Mouse (Mus musculus): ENCODE results near the gene Spata16. TPM values are rescaled to one million over a fixed set of nuclear protein-coding genes. Genes with fewer than 3 reads are reported as not detected.
A peak's percentile ranks its signal among the peaks of the same experiment; 100 is the strongest.

Gene Spata16
- polyA plus RNA-seq, 1 experiment from 2014 or later = not detected

- no peak overlapping the region for H3K9ac ChIP-seq (replicated peaks)
- no peaks in the 10 kb centered on the region for H3K36me3 ChIP-seq
- H3K4me2 ChIP-seq = no peak overlapping the region
- no peak for ATAC-seq (ENCODE audit: low FRiP score)
- H3K27me3 ChIP-seq (replicated peaks) = no peaks in the 10 kb centered on the region
- WGBS = 77% methylated on average over 2 of the region's 2 CpGs
- no peak overlapping the region for H3K4me3 ChIP-seq (replicated peaks)
- no peaks in the 10 kb centered on the region for H3K4me1 ChIP-seq
- no peak overlapping the region for H3K27ac ChIP-seq (replicated peaks)
- no peaks in the 10 kb centered on the region for H3K9me3 ChIP-seq (replicated peaks)
Measured at GRCm38 (mm10) chr3:26750492-26750891, 113.1 kb downstream of the Spata16 start.

- ATAC-seq (ENCODE audit: low FRiP score) = no peak
- WGBS = 94% methylated on average over 6 of the region's 6 CpGs
- H3K4me2 ChIP-seq = no peak overlapping the region
- H3K27me3 ChIP-seq (replicated peaks) = no peaks in the 10 kb centered on the region
- no peak overlapping the region for H3K9ac ChIP-seq (replicated peaks)
- H3K27ac ChIP-seq (replicated peaks) = no peak overlapping the region
- H3K4me3 ChIP-seq (replicated peaks) = no peak overlapping the region
- H3K4me1 ChIP-seq = no peaks in the 10 kb centered on the region
- no peaks in the 10 kb centered on the region for H3K36me3 ChIP-seq
- H3K9me3 ChIP-seq (replicated peaks) = no peaks in the 10 kb centered on the region
Measured at GRCm38 (mm10) chr3:26752441-26752840, 115.0 kb downstream of the Spata16 start.

- Histone ChIP-seq H3K4me1 (0 out of 2 replicates have a peak, but pooled peaks cover 4% of the 10 kb centered on the region), H3K4me3 (replicated peaks) (no peak overlapping the region), H3K27me3 (replicated peaks) (no peaks in the 10 kb centered on the region), H3K9ac (replicated peaks) (no peak overlapping the region), H3K36me3 (no peaks in the 10 kb centered on the region), H3K9me3 (replicated peaks) (no peaks in the 10 kb centered on the region), H3K4me2 (no peak overlapping the region), H3K27ac (replicated peaks) (no peak overlapping the region)
- 85% methylated on average over 12 of the region's 12 CpGs for WGBS
- no peak for ATAC-seq (ENCODE audit: low FRiP score)
Measured at GRCm38 (mm10) chr3:26793334-26794101, 156.1 kb downstream of the Spata16 start.

GRCm38 (mm10) chr3:26795851-26796538, 158.6 kb downstream of the Spata16 start:
- ATAC-seq (ENCODE audit: low FRiP score) = no peak
- Histone ChIP-seq H3K9ac (replicated peaks) (no peak overlapping the region), H3K4me3 (replicated peaks) (no peak overlapping the region), H3K27ac (replicated peaks) (no peak overlapping the region), H3K4me1 (0 out of 2 replicates have a peak, but pooled peaks cover 4% of the 10 kb centered on the region), H3K27me3 (replicated peaks) (no peaks in the 10 kb centered on the region), H3K9me3 (replicated peaks) (no peaks in the 10 kb centered on the region), H3K36me3 (no peaks in the 10 kb centered on the region), H3K4me2 (no peak overlapping the region)
- 58% methylated on average over 7 of the region's 7 CpGs for WGBS

- Histone ChIP-seq H3K36me3 (no peaks in the 10 kb centered on the region), H3K9me3 (replicated peaks) (no peaks in the 10 kb centered on the region), H3K4me1 (0 out of 2 replicates have a peak, but pooled peaks cover 4% of the 10 kb centered on the region), H3K4me2 (no peak overlapping the region), H3K4me3 (replicated peaks) (no peak overlapping the region), H3K9ac (replicated peaks) (no peak overlapping the region), H3K27me3 (replicated peaks) (no peaks in the 10 kb centered on the region), H3K27ac (replicated peaks) (no peak overlapping the region)
- WGBS = 70% methylated on average over 1 of the region's 1 CpGs
- no peak for ATAC-seq (ENCODE audit: low FRiP score)
Measured at GRCm38 (mm10) chr3:26796954-26797353, 159.5 kb downstream of the Spata16 start.

GRCm38 (mm10) chr3:26814307-26814706, 176.9 kb downstream of the Spata16 start:
- H3K27me3 ChIP-seq (replicated peaks) = no peaks in the 10 kb centered on the region
- ATAC-seq (ENCODE audit: low FRiP score) = no peak
- H3K4me2 ChIP-seq = no peak overlapping the region
- 86% methylated on average over 8 of the region's 8 CpGs for WGBS
- no peaks in the 10 kb centered on the region for H3K36me3 ChIP-seq
- no peaks in the 10 kb centered on the region for H3K4me1 ChIP-seq
- H3K9me3 ChIP-seq (replicated peaks) = no peaks in the 10 kb centered on the region
- H3K27ac ChIP-seq (replicated peaks) = no peak overlapping the region
- no peak overlapping the region for H3K4me3 ChIP-seq (replicated peaks)
- H3K9ac ChIP-seq (replicated peaks) = no peak overlapping the region

DNA sequence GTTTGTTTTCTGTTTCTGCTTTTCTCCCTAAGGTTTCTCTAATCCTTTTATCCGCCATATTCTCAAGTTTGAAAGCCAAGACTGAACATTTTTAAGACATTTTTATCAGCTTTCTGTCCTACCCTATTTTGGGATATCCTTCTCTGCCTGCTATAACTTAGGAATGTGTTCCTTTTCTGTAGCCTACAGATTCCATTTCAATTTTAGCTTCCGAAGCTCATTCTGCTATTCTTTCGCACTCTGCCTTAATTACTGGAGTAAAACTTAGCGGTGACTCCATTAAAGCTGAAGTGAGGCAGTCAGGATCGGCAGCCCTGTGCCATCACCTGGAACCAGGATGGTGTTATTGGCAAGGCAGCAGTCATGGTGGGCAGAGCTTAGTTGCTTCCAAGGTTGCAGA, 178.3 kb downstream of the Spata16 start:
- Histone ChIP-seq H3K27ac (replicated peaks) (no peak overlapping the region), H3K36me3 (no peaks in the 10 kb centered on the region), H3K4me2 (no peak overlapping the region), H3K9me3 (replicated peaks) (no peaks in the 10 kb centered on the region), H3K9ac (replicated peaks) (no peak overlapping the region), H3K27me3 (replicated peaks) (no peaks in the 10 kb centered on the region), H3K4me1 (no peaks in the 10 kb centered on the region), H3K4me3 (replicated peaks) (no peak overlapping the region)
- no peak for ATAC-seq (ENCODE audit: low FRiP score)
- 88% methylated on average over 5 of the region's 5 CpGs for WGBS

GRCm38 (mm10) chr3:26819398-26819797, 182.0 kb downstream of the Spata16 start:
- Histone ChIP-seq H3K9me3 (replicated peaks) (no peaks in the 10 kb centered on the region), H3K27me3 (replicated peaks) (no peaks in the 10 kb centered on the region), H3K27ac (replicated peaks) (no peak overlapping the region), H3K4me3 (replicated peaks) (no peak overlapping the region), H3K9ac (replicated peaks) (no peak overlapping the region), H3K4me2 (no peak overlapping the region), H3K36me3 (no peaks in the 10 kb centered on the region), H3K4me1 (no peaks in the 10 kb centered on the region)
- ATAC-seq (ENCODE audit: low FRiP score) = no peak
- 50% methylated on average over 5 of the region's 5 CpGs for WGBS

DNA sequence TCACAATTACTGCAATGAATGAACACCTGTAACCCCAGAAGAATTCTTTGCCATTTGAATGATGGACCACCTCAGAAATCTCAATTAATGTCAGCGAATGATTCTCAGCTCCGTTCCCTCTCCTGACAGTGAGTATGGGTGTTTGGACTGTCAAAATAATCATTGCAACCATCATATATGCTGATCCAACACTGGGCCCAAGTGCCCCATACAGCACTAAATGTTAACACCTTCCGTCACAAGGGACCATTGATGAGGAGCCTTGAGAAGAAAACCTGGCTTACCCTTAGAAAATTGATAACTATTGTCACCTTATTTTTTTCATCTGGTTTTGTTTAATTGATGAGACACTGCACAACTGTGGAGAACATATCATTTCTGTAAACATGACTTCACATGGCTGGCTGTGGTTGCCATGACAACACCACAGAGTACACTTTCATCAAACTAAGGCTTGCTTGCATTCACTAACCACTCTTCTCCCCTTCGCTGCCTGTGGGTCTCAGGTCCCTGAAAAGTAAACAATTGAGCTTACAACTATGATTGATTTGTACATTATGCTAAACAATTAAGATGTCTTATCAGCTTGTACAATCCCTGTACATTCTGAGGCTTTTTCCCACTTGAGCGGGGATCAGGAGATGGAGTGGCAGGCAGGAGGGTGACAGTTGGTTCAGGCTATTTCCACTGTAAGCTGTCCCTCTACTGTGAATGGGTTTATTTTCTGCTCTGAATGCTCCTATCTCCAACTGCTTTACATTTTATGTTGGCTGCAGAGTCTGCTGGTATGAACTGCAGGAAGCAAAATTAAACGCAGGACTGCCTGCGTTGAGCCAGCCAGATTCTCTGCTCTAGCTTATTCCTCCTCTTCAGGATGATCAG, 189.8 kb downstream of the Spata16 start:
- no peaks in the 10 kb centered on the region for H3K36me3 ChIP-seq
- H3K27me3 ChIP-seq (replicated peaks) = no peaks in the 10 kb centered on the region
- H3K9ac ChIP-seq (replicated peaks) = no peak overlapping the region
- WGBS = 72% methylated on average over 7 of the region's 7 CpGs
- no peak overlapping the region for H3K27ac ChIP-seq (replicated peaks)
- H3K4me1 ChIP-seq = 0 out of 2 replicates have a peak, but pooled peaks cover 9% of the 10 kb centered on the region
- H3K4me2 ChIP-seq = no peak overlapping the region
- peak; percentile 75; the same call in 1 of the 2 replicates for ATAC-seq (ENCODE audit: low FRiP score)
- H3K9me3 ChIP-seq (replicated peaks) = no peaks in the 10 kb centered on the region
- H3K4me3 ChIP-seq (replicated peaks) = no peak overlapping the region

DNA sequence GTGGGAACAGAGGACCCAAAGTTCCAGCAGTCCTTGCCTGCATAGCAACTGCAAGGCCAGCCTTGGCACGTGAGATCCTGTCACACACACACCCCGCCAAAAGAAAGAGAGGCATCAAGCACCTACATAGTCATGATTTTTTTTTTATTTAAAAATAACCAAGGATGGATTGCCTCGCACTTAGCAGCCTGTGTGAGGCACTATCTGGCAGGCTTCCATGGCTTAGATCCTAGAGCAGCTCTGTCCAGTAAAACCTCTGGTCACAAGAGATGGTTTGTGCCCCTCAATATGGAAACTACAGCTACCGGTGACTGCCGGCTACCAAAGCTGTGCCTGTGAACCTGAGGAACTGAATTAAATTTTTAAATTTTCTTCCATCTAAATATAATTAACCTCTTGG, 195.5 kb downstream of the Spata16 start:
- 0 out of 2 replicates have a peak, but pooled peaks cover 9% of the 10 kb centered on the region for H3K4me1 ChIP-seq
- WGBS = 83% methylated on average over 5 of the region's 5 CpGs
- H3K36me3 ChIP-seq = no peaks in the 10 kb centered on the region
- no peaks in the 10 kb centered on the region for H3K9me3 ChIP-seq (replicated peaks)
- no peaks in the 10 kb centered on the region for H3K27me3 ChIP-seq (replicated peaks)
- no peak overlapping the region for H3K4me2 ChIP-seq
- no peak overlapping the region for H3K27ac ChIP-seq (replicated peaks)
- no peak for ATAC-seq (ENCODE audit: low FRiP score)
- H3K4me3 ChIP-seq (replicated peaks) = no peak overlapping the region
- H3K9ac ChIP-seq (replicated peaks) = no peak overlapping the region

DNA sequence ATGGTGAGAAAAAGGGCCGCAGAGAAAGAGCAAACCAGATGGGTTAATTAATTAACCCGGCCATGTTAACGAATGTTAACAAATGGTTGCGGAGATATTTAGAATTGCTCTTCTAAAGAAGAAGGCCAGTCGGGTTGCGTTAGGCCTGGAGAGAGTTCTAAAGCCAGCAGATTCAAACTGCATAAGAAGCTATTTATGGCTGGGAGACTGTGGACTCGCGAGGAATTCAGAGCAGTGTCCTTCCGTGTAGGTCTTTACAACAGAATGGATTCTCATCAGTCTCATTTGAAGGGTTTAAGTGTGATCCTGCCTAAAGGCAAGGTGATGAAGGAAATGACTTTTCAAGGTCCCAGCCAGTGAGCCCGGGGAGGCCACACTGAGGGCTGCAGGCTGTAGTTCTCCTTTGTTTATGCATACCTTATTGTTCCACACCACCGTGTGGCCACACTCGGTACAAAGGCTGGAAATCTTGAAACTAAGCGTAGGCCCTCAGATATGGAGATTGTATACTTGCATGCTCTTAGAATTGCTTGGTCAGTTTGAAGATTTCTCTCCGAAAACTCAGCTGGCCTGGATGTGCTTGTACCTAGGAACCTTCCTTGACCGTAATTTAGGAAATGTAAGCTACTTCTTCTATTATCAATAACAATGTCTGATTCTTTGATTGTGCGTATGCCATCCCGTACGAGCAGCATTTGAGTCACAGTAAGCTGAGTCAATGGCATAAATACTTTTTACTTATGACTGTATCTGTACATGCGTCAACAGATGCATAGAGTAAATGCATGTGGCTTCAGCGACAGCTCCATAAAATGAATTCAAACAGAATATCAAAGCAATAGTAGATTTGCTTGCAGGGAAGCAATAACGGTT, 197.0 kb downstream of the Spata16 start:
- no peak overlapping the region for H3K4me2 ChIP-seq
- WGBS = 59% methylated on average over 21 of the region's 21 CpGs
- ATAC-seq (ENCODE audit: low FRiP score) = peak; percentile 86
- no peak overlapping the region for H3K4me3 ChIP-seq (replicated peaks)
- no peaks in the 10 kb centered on the region for H3K27me3 ChIP-seq (replicated peaks)
- H3K9ac ChIP-seq (replicated peaks) = no peak overlapping the region
- H3K27ac ChIP-seq (replicated peaks) = peak overlapping the region; percentile 18; the same call in 1 of the 2 replicates
- no peaks in the 10 kb centered on the region for H3K9me3 ChIP-seq (replicated peaks)
- 0 out of 2 replicates have a peak, but pooled peaks cover 9% of the 10 kb centered on the region for H3K4me1 ChIP-seq
- H3K36me3 ChIP-seq = no peaks in the 10 kb centered on the region

All from neural tube, embryonic 15.5 days (tissue).